Mouse (Mus musculus) embryonic facial prominence, embryonic 14.5 days (tissue): ENCODE results near the gene Olfr725. TPM values are rescaled to one million over a fixed set of nuclear protein-coding genes. Genes with fewer than 3 reads are reported as not detected.
A peak's percentile ranks its signal among the peaks of the same experiment; 100 is the strongest.

Source experiments
- ATAC-seq: fragments of 200-750 bp; cut with Nextera tagmentation; 2 replicates; pipeline ENCODE4 v1.8.0; 2017; ENCODE audit warnings: low read depth, moderate number of reproducible peaks, moderate TSS enrichment
- DNase-seq: peaks from one replicate; pipeline ENCODE4 v3.0.0-alpha.2; 2015; ENCODE audit warnings: low spot score
- H3K27ac ChIP-seq: fragments of 300-500 bp; sonication (generic); replicated peaks from 2 replicates; pipeline ENCODE4 v1.5.1; 2014; ENCODE audit warnings: low read depth, mild to moderate bottlenecking, low read length, moderate library complexity
- H3K27me3 ChIP-seq: fragments of 300-500 bp; sonication (generic); replicated peaks from 2 replicates; pipeline ENCODE4 v1.6.1; 2014; ENCODE audit warnings: low read length; ENCODE audit not compliant: control insufficient read depth, insufficient read depth
- H3K36me3 ChIP-seq: fragments of 300-500 bp; sonication (generic); 2 replicates; pipeline ENCODE4 v1.6.1; 2014; ENCODE audit warnings: low read length, mixed read lengths; ENCODE audit not compliant: control insufficient read depth, insufficient read depth
- H3K4me1 ChIP-seq: fragments of 300-500 bp; sonication (generic); 2 replicates; pipeline ENCODE4 v1.6.1; 2014; ENCODE audit warnings: antibody characterized with exemption, low read length; ENCODE audit not compliant: control insufficient read depth, insufficient read depth
- H3K4me2 ChIP-seq: fragments of 300-500 bp; sonication (generic); 2 replicates; pipeline ENCODE4 v1.6.1; 2014; ENCODE audit warnings: low read depth, mild to moderate bottlenecking, low read length, moderate library complexity, mixed read lengths
- H3K4me3 ChIP-seq: fragments of 300-500 bp; sonication (generic); 2 replicates; pipeline ENCODE4 v1.5.1; 2014; ENCODE audit warnings: low read depth, mild to moderate bottlenecking, low read length
- H3K9ac ChIP-seq: fragments of 300-500 bp; sonication (generic); 2 replicates; pipeline ENCODE4 v1.6.1; 2014; ENCODE audit warnings: low read depth, mild to moderate bottlenecking, low read length, moderate library complexity, mixed read lengths
- H3K9me3 ChIP-seq: fragments of 300-500 bp; sonication (generic); 2 replicates; pipeline ENCODE4 v1.6.1; 2016; ENCODE audit warnings: low read length; ENCODE audit not compliant: control insufficient read depth
- WGBS: fragments of 180-500 bp; shearing (Covaris S2); extraction: QIAGEN DNeasy Blood & Tissue Kit; methylation state at CpG from one replicate; pipeline ENCODE4 v1.1.7; 2014; 5-methylcytosine and 5-hydroxymethylcytosine counted together
- polyA plus RNA-seq: library from polyadenylated mRNA; unstranded; fragments of >200 nt; fragmentation: Nextera tagmentation; extraction: Ambion mirVana; gene quantifications from 2 replicates; pipeline ENCODE4 v1.2.1, GENCODE M21; 2014

The Olfr725 gene
- not detected in 2 replicates for polyA plus RNA-seq

DNA sequence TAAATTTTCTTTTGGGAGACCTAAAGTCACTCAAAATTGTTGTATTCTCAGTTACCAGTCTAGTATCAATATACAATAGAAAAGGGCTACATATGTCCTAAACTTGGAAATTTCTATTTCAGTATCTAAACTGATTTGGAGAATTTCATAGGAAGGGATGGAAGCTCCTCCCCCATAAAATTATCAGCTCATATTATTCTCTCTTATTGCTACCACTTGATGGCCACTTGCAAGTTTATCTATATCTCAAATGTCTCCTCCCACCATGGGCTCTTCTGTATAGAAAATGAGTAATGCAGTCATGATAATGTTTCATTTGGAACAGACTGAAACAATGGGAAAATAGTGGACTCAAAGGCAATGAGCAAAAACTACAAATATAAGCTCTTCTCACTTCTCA is at the start of gene Olfr725:
Gene Olfr725 (minus strand): TSS at position 101 of the 400 bp plus-strand sequence.
- DNase-seq (no peak), ATAC-seq (no peak)
- Histone ChIP-seq H3K9me3 (no peaks in the 10 kb centered on the region), H3K27me3 (no peaks in the 10 kb centered on the region), H3K4me3 (no peak within 1 kb of the TSS), H3K4me2 (no peak within 1 kb of the TSS), H3K27ac (no peak within 1 kb of the TSS), H3K4me1 (no peaks in the 10 kb centered on the region), H3K9ac (no peak within 1 kb of the TSS), H3K36me3 (no peaks in the 10 kb centered on the region)

DNA sequence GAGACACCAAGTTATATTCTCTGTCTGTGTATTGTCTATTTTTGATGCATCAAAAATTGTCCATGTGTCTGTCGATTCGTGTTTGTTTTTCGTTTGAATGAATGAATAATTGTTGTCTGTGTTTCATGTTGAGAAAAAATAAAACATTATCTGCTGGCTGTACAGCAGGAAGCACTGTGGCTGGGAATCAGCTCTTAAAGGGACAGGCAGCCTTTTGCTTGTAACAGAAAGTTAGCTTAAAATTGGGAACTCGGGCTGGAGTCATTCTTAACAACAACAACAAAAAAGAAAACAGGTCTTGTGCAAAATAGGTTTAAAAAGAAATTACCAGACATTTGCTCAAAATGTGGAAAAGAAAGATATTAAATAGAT is 22.5 kb upstream of the Olfr725 start:
- H3K9ac ChIP-seq = peak overlapping the region; percentile 71
- under 1% methylated on average over 4 of the region's 4 CpGs for WGBS
- DNase-seq = no peak

DNA sequence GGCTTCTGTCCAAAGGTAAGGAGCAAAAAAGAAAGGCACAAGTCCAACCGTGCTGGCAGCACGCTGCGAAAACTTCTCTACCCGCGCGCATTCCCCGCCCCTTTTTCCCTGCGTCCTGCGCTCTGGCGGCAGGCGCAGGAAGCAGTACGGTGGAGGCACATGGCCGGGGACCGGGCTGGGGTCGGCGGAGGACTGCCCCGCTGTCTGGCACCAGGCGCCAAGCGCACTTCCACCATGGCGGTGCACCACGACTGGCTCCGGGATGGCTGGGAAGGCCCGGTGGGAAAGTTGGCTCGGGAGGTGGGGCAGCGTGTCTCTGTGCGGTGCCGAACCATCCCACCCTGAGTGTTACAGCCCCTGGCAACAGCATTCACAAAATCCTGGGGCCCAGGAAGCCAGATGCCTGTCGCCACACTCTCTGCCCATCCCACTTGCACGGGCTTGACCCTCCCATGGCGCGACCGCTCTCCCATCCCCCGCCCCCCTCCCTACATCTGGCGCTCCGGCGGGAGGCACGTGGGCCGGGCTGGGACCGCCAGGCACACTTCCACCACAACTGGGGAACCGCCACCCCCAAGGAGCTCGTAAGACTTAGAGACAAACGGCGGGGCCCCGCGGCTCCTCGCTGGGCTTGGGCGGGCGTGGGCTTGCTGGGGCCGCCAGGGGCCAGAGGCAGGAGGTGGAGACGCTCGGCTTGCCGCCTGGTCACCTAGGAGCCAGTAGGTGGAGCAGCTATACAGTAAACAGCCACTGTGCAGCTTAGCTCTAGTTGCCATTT is 22.0 kb upstream of the Olfr725 start:
- Histone ChIP-seq H3K4me1 (no peaks in the 10 kb centered on the region), H3K4me3 (peak overlapping the region; percentile 74), H3K36me3 (no peaks in the 10 kb centered on the region), H3K9ac (peak overlapping the region; percentile 71), H3K27ac (peak overlapping the region; percentile 91), H3K4me2 (peak overlapping the region; percentile 75), H3K9me3 (no peaks in the 10 kb centered on the region), H3K27me3 (no peaks in the 10 kb centered on the region)
- 3% methylated on average over 38 of the region's 52 CpGs for WGBS
- peak; percentile 95 for ATAC-seq
- DNase-seq = peak; percentile 91

More for the DNA sequence above, 22.5 kb upstream of the Olfr725 start:
- 0 out of 2 replicates have a peak, but pooled peaks have one; percentile 16 for ATAC-seq
- peak overlapping the region; percentile 75 for H3K4me2 ChIP-seq
- no peaks in the 10 kb centered on the region for H3K36me3 ChIP-seq
- H3K9me3 ChIP-seq = no peaks in the 10 kb centered on the region
- H3K4me1 ChIP-seq = no peaks in the 10 kb centered on the region
- no peaks in the 10 kb centered on the region for H3K27me3 ChIP-seq
- peak overlapping the region; percentile 74 for H3K4me3 ChIP-seq
- peak overlapping the region; percentile 91; the same call in 1 of the 2 replicates for H3K27ac ChIP-seq

GRCm38 (mm10) chr14:50061590-50061954 is 21.4 kb upstream of the Olfr725 start:
- WGBS = 0% methylated on average over 8 of the region's 13 CpGs

GRCm38 (mm10) chr14:50061179-50061578 is 21.0 kb upstream of the Olfr725 start:
- 10% methylated on average over 11 of the region's 11 CpGs for WGBS
- Histone ChIP-seq H3K27me3 (no peaks in the 10 kb centered on the region), H3K9me3 (no peaks in the 10 kb centered on the region), H3K4me1 (no peaks in the 10 kb centered on the region), H3K4me3 (peak overlapping the region; percentile 74), H3K4me2 (peak overlapping the region; percentile 75), H3K9ac (peak overlapping the region; percentile 71), H3K27ac (peak overlapping the region; percentile 91; the same call in 1 of the 2 replicates), H3K36me3 (no peaks in the 10 kb centered on the region)
- ATAC-seq (no peak), DNase-seq (peak; percentile 15)

More at GRCm38 (mm10) chr14:50061590-50061954, 21.4 kb upstream of the Olfr725 start:
- no peaks in the 10 kb centered on the region for H3K4me1 ChIP-seq
- H3K9me3 ChIP-seq = no peaks in the 10 kb centered on the region
- ATAC-seq (peak; percentile 7; the same call in 1 of the 2 replicates), DNase-seq (no peak)
- no peaks in the 10 kb centered on the region for H3K27me3 ChIP-seq
- peak overlapping the region; percentile 75 for H3K4me2 ChIP-seq
- peak overlapping the region; percentile 91 for H3K27ac ChIP-seq
- H3K4me3 ChIP-seq = peak overlapping the region; percentile 74
- H3K9ac ChIP-seq = peak overlapping the region; percentile 71
- no peaks in the 10 kb centered on the region for H3K36me3 ChIP-seq

DNA sequence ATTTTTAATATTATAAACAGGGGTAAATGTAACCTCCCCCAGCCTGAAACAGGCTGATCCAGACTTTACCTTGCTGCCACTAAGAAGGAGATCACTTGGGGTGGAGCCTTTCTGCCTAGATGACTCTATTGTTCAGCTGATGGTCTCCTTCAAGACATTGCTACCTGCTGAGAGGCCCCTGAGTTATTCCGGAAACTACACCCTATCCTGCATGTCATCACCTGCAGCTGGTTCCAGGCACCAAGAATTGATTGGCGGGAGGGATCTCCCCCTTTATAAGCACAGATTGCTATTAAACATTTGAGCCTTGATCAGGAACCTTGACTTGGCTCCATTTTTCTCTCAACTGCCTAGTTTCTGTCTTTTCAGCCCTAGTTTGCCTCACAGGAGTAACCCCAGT is 8.1 kb downstream of the Olfr725 start:
- no peaks in the 10 kb centered on the region for H3K36me3 ChIP-seq
- H3K4me2 ChIP-seq = no peak overlapping the region
- no peak overlapping the region for H3K4me3 ChIP-seq
- H3K27me3 ChIP-seq = no peaks in the 10 kb centered on the region
- no peaks in the 10 kb centered on the region for H3K9me3 ChIP-seq
- DNase-seq = no peak
- H3K9ac ChIP-seq = no peak overlapping the region
- no peak overlapping the region for H3K27ac ChIP-seq
- 81% methylated on average over 2 of the region's 2 CpGs for WGBS
- H3K4me1 ChIP-seq = no peaks in the 10 kb centered on the region
- ATAC-seq = no peak

DNA sequence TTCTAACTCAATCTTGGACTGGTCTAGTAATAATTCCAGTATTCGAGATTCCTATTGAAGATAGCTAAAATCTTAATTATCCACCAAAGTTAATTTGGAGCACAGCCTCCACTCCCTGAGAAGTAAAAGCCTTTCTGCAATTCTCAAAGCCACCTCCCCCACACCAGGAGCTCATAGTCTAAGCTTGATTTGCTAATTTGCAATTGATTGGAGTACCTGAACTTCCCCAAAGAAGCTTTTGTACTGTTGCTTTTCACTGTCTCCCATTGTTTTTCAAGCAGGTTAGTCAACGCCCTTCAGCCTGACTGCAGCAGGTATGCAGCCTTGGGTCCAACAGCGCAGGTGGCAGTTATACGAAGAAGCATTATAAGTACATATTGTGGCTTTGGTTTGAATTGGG is 8.8 kb downstream of the Olfr725 start:
- no peak overlapping the region for H3K4me2 ChIP-seq
- H3K36me3 ChIP-seq = no peaks in the 10 kb centered on the region
- 80% methylated on average over 4 of the region's 4 CpGs for WGBS
- no peak for DNase-seq
- H3K4me1 ChIP-seq = no peaks in the 10 kb centered on the region
- no peak overlapping the region for H3K9ac ChIP-seq
- no peak overlapping the region for H3K4me3 ChIP-seq
- H3K27ac ChIP-seq = no peak overlapping the region
- H3K27me3 ChIP-seq = no peaks in the 10 kb centered on the region
- no peaks in the 10 kb centered on the region for H3K9me3 ChIP-seq
- ATAC-seq = no peak

DNA sequence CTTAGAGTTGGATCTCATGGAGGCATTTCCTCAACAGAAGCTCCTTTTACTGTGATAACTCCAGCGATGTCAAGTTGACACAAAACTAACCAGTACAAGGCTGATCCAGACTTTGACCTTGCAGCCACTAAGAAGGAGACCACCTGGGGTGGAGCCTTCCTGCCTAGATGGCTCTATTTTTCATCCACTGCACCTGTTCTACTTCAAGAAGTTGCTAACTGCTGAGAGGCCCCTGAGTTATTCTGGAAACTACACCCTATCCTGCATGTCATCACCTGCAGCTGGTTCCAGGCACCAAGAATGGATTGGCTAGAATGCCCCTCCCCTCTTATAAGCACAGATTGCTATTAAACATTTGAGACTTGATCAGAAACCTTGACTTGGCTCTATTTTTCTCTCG is 13.8 kb downstream of the Olfr725 start:
- Histone ChIP-seq H3K27me3 (no peaks in the 10 kb centered on the region), H3K27ac (no peak overlapping the region), H3K4me3 (no peak overlapping the region), H3K9ac (no peak overlapping the region), H3K36me3 (no peaks in the 10 kb centered on the region), H3K9me3 (no peaks in the 10 kb centered on the region), H3K4me1 (no peaks in the 10 kb centered on the region), H3K4me2 (no peak overlapping the region)
- no peak for ATAC-seq
- WGBS = 84% methylated on average over 2 of the region's 2 CpGs
- DNase-seq = no peak
